Mouse (Mus musculus): Measurements from ENCODE around the gene Lrrc40.
"Not testable (repeated sequence)": the region's sequence is repeated elsewhere in the genome, so short reads cannot be mapped to it uniquely, and the experiment has no call there.

Lrrc40 gene

DNA sequence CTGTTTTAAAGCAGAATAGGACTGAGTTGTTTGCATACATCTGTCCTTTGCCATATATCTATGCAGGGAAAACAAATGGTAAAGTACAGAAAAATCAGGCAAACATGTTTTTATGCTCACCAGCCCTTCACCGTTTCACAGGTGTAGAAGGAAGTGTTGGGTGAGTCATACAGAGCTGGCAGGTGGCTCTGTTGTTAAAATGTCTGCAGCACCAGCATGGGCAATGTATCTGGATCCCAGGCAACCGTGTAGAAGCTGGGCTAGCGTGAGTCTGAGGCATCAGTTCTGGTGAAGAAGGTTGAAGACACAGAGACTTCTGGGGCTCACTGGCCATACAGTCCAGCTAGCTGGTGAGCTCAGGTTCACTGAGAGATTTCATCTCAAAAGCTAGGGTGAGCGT lies 57.5 kb downstream of the Lrrc40 start:
- no peak for DNase-seq

- not testable (repeated sequence) for DNase-seq
Measured at GRCm38 (mm10) chr3:158102043-158102442, 65.6 kb downstream of the Lrrc40 start.

- DNase-seq, result not testable (repeated sequence)
Measured at GRCm38 (mm10) chr3:158102530-158102929, 66.1 kb downstream of the Lrrc40 start.

- DNase-seq, result no peak
Measured at GRCm38 (mm10) chr3:158103467-158103866, 67.0 kb downstream of the Lrrc40 start.

DNA sequence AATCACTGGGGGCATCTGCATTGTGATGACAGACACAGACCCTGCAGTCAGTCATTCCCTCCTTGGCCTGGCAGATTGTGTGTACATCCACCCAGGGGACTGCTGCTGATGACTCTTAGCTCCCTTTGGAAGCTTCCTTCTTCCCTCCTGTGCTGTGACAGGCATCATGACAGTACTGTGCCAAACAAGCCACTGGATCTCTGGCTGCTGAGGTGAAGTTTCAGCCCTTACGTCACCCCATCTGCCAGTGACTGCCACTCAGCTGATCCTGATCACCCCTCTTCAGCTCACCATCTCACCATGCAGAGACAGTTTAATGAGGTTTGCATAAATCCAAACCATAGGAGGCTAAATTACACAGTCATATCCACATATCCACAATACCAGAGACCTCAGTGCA lies 68.8 kb downstream of the Lrrc40 start:
- DNase-seq, result no peak

All from kidney, adult 8-10 months (tissue).